Mouse (Mus musculus) C2C12 (cell line): Measurements from ENCODE around the gene Exph5.

Experiments used
- CTCF ChIP-seq: IDR thresholded peaks from one replicate; pipeline ENCODE4 v1.5.1; 2011; ENCODE audit not compliant: control insufficient read depth, insufficient read depth, insufficient read length
- FOSL1 ChIP-seq: IDR thresholded peaks from one replicate; pipeline ENCODE4 v1.8.0; 2011; ENCODE audit warnings: mild to moderate bottlenecking, low read length; ENCODE audit not compliant: poor library complexity, insufficient read depth, severe bottlenecking
- USF1 ChIP-seq: IDR thresholded peaks from one replicate; pipeline ENCODE4 v1.6.1; 2011; ENCODE audit warnings: low read depth, mild to moderate bottlenecking, control low read depth, moderate library complexity

- no peak for TF ChIP-seq USF1
- no peak for TF ChIP-seq CTCF
- no peak for TF ChIP-seq FOSL1
These were observed 40.5 kb downstream of the Exph5 start for GRCm38 (mm10) chr9:53341981-53342380.
